Mouse (Mus musculus) small intestine, adult 2 months (tissue): ENCODE measurements around the gene Synpo2. TPM values are rescaled to one million over a fixed set of nuclear protein-coding genes. Genes with fewer than 3 reads are reported as not detected.

Experiments used
- H3K27ac ChIP-seq: fragments of 200-500 bp; 2 replicates; pipeline ENCODE4 v1.5.1; 2012; ENCODE audit warnings: low read depth, low read length, control low read depth, inconsistent platforms; ENCODE audit not compliant: insufficient read depth
- H3K27me3 ChIP-seq: fragments of 200-500 bp; 2 replicates; pipeline ENCODE4 v1.6.1; 2012; ENCODE audit warnings: mild to moderate bottlenecking, moderate library complexity, low read length, inconsistent platforms; ENCODE audit not compliant: control insufficient read depth, insufficient read depth
- H3K36me3 ChIP-seq: fragments of 200-500 bp; 2 replicates; pipeline ENCODE4 v1.6.1; 2012; ENCODE audit warnings: mild to moderate bottlenecking, low read length, control low read depth, inconsistent platforms; ENCODE audit not compliant: control insufficient read depth, insufficient read depth
- H3K4me1 ChIP-seq: fragments of 200-500 bp; 2 replicates; pipeline ENCODE4 v1.6.1; 2012; ENCODE audit warnings: low read length, inconsistent platforms, mixed read lengths; ENCODE audit not compliant: control insufficient read depth, insufficient read depth, insufficient read length
- H3K4me3 ChIP-seq: fragments of 200-500 bp; 2 replicates; pipeline ENCODE4 v1.5.1; 2012; ENCODE audit warnings: low read depth, mild to moderate bottlenecking, control low read depth, inconsistent platforms, low read length, moderate library complexity
- CTCF ChIP-seq: fragments of 200-500 bp; IDR thresholded peaks from 2 replicates; pipeline ENCODE4 v1.5.1; 2012; ENCODE audit warnings: low read depth, mild to moderate bottlenecking, control low read depth, inconsistent platforms, low read length, moderate library complexity, mixed read lengths; ENCODE audit not compliant: insufficient replicate concordance, insufficient read length; ENCODE audit errors: extremely low read depth
- POLR2A ChIP-seq: fragments of 200-500 bp; IDR thresholded peaks from 2 replicates; pipeline ENCODE4 v1.6.1; 2012; ENCODE audit warnings: low read depth, mild to moderate bottlenecking, control low read depth, inconsistent platforms, low read length, moderate library complexity
- WGBS: fragments of 180-500 bp; shearing (Covaris S2); methylation state at CpG from one replicate; pipeline ENCODE4 v1.1.7; 2018; 5-methylcytosine and 5-hydroxymethylcytosine counted together
- polyA plus RNA-seq: library from polyadenylated mRNA; depleted of rRNA; stranded (reverse); fragments of >200 nt; gene quantifications from 2 replicates; pipeline ENCODE4 v1.2.3, GENCODE M21; 2012

The Synpo2 gene
- polyA plus RNA-seq, 1 experiment = 7.6 TPM

- no peak overlapping the region for H3K27ac ChIP-seq
- 89% methylated on average over 11 of the region's 11 CpGs for WGBS
- TF ChIP-seq POLR2A (no peak), CTCF (no peak)
- no peak overlapping the region for H3K4me3 ChIP-seq
- H3K36me3 ChIP-seq = no peaks in the 10 kb centered on the region
- H3K4me1 ChIP-seq = 0 out of 2 replicates have a peak, but pooled peaks cover 1% of the 10 kb centered on the region
- no peaks in the 10 kb centered on the region for H3K27me3 ChIP-seq
Measured at GRCm38 (mm10) chr3:123089297-123090020, 146.5 kb downstream of the Synpo2 start.

- WGBS = 78% methylated on average over 5 of the region's 5 CpGs
- Histone ChIP-seq H3K27me3 (no peaks in the 10 kb centered on the region), H3K4me1 (0 out of 2 replicates have a peak, but pooled peaks cover under 1% of the 10 kb centered on the region), H3K27ac (no peak overlapping the region), H3K36me3 (no peaks in the 10 kb centered on the region), H3K4me3 (no peak overlapping the region)
- TF ChIP-seq POLR2A = no peak
- TF ChIP-seq CTCF = no peak
Measured at GRCm38 (mm10) chr3:123088284-123088683, 147.7 kb downstream of the Synpo2 start.

- Histone ChIP-seq H3K4me1 (no peaks in the 10 kb centered on the region), H3K36me3 (no peaks in the 10 kb centered on the region), H3K27ac (no peak overlapping the region), H3K27me3 (no peaks in the 10 kb centered on the region), H3K4me3 (no peak overlapping the region)
- WGBS = 88% methylated on average over 16 of the region's 16 CpGs
- TF ChIP-seq POLR2A = no peak
Measured at GRCm38 (mm10) chr3:123085871-123086501, 150.0 kb downstream of the Synpo2 start.

GRCm38 (mm10) chr3:123081665-123082064 lies 154.3 kb downstream of the Synpo2 start:
- 58% methylated on average over 3 of the region's 3 CpGs for WGBS
- Histone ChIP-seq H3K4me1 (peaks cover 6% of the 10 kb centered on the region; the same call in 1 of the 2 replicates), H3K27me3 (no peaks in the 10 kb centered on the region), H3K4me3 (no peak overlapping the region), H3K27ac (no peak overlapping the region), H3K36me3 (no peaks in the 10 kb centered on the region)
- TF ChIP-seq CTCF = no peak
- no peak for TF ChIP-seq POLR2A

- peaks cover 6% of the 10 kb centered on the region; the same call in 1 of the 2 replicates for H3K4me1 ChIP-seq
- TF ChIP-seq CTCF (no peak), POLR2A (no peak)
- no peaks in the 10 kb centered on the region for H3K36me3 ChIP-seq
- 80% methylated on average over 7 of the region's 7 CpGs for WGBS
- H3K27ac ChIP-seq = no peak overlapping the region
- no peaks in the 10 kb centered on the region for H3K27me3 ChIP-seq
- no peak overlapping the region for H3K4me3 ChIP-seq
Measured at GRCm38 (mm10) chr3:123080943-123081342, 155.0 kb downstream of the Synpo2 start.

GRCm38 (mm10) chr3:123080017-123080725 lies 155.8 kb downstream of the Synpo2 start:
- Histone ChIP-seq H3K4me3 (no peak overlapping the region), H3K27ac (peak overlapping the region; percentile 20; the same call in 1 of the 2 replicates), H3K36me3 (no peaks in the 10 kb centered on the region), H3K27me3 (no peaks in the 10 kb centered on the region), H3K4me1 (peaks cover 9% of the 10 kb centered on the region; the same call in 1 of the 2 replicates)
- 53% methylated on average over 19 of the region's 19 CpGs for WGBS
- TF ChIP-seq POLR2A = no peak
- no peak for TF ChIP-seq CTCF

- WGBS = 81% methylated on average over 3 of the region's 3 CpGs
- Histone ChIP-seq H3K36me3 (no peaks in the 10 kb centered on the region), H3K27ac (no peak overlapping the region), H3K4me1 (peaks cover 21% of the 10 kb centered on the region; the same call in 1 of the 2 replicates), H3K4me3 (no peak overlapping the region), H3K27me3 (no peaks in the 10 kb centered on the region)
- TF ChIP-seq CTCF (no peak), POLR2A (no peak)
Measured at GRCm38 (mm10) chr3:123075759-123076158, 160.2 kb downstream of the Synpo2 start.
